Mouse (Mus musculus): ENCODE measurements at regions not wholly inside any gene's neighbourhood (a gene's known extent, or its start where the extent isn't known, plus 50 kb on each side); places are given as distances from the start of the nearest gene placed in this dataset.

- ATAC-seq (ENCODE audit: low FRiP score, low read depth), result no peak
- Histone ChIP-seq H3K4me3 (no peak overlapping the region), H3K9ac (no peak overlapping the region), H3K4me2 (no peak overlapping the region), H3K9me3 (no peaks in the 10 kb centered on the region), H3K4me1 (replicated peaks) (0 out of 2 replicates have a peak, but pooled peaks cover 4% of the 10 kb centered on the region), H3K27me3 (no peaks in the 10 kb centered on the region), H3K36me3 (no peaks in the 10 kb centered on the region), H3K27ac (replicated peaks) (no peak overlapping the region)
- 80% methylated on average over 3 of the region's 3 CpGs for WGBS
These were observed 224.5 kb upstream of the Noct start for GRCm38 (mm10) chr3:50999745-51000144.

- Histone ChIP-seq H3K27ac (replicated peaks) (no peak overlapping the region), H3K9ac (no peak overlapping the region), H3K27me3 (no peaks in the 10 kb centered on the region), H3K4me2 (no peak overlapping the region), H3K4me1 (replicated peaks) (0 out of 2 replicates have a peak, but pooled peaks cover 4% of the 10 kb centered on the region), H3K9me3 (no peaks in the 10 kb centered on the region), H3K4me3 (no peak overlapping the region), H3K36me3 (no peaks in the 10 kb centered on the region)
- ATAC-seq (ENCODE audit: low FRiP score, low read depth), result no peak
- WGBS, result 93% methylated on average over 7 of the region's 7 CpGs
These were observed 223.3 kb upstream of the Noct start for GRCm38 (mm10) chr3:51000938-51001337.

DNA sequence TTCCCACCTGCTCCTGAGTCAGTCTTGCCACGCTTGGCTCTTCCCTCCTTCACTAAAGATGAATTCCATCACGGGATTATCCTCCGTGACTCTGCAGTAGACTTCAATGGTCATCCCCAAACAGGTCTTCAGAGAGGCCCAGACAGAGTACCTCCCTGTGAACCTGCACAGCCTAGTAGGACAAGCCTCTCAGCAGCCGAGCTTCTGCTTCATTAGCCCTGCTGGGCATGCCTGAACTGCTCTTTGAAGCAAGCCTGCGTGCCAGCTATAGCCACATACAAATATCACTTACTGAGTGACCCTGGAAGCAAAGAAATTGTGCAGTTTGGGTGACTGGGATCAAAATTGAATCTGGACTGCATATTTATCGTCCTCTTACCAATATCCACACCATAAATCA, 221.6 kb upstream of the Noct start:
- Histone ChIP-seq H3K9me3 (no peaks in the 10 kb centered on the region), H3K27me3 (no peaks in the 10 kb centered on the region), H3K4me2 (no peak overlapping the region), H3K4me3 (no peak overlapping the region), H3K36me3 (no peaks in the 10 kb centered on the region), H3K4me1 (replicated peaks) (0 out of 2 replicates have a peak, but pooled peaks cover 4% of the 10 kb centered on the region), H3K27ac (replicated peaks) (0 out of 2 replicates have a peak overlapping the region, but pooled peaks have one; percentile 21), H3K9ac (no peak overlapping the region)
- WGBS, result 32% methylated on average over 6 of the region's 6 CpGs
- ATAC-seq (ENCODE audit: low FRiP score, low read depth), result 0 out of 2 replicates have a peak, but pooled peaks have one; percentile 65

GRCm38 (mm10) chr3:51003506-51004170, 220.6 kb upstream of the Noct start:
- H3K4me3 ChIP-seq, result no peak overlapping the region
- no peaks in the 10 kb centered on the region for H3K36me3 ChIP-seq
- peak; percentile 25 for ATAC-seq (ENCODE audit: low FRiP score, low read depth)
- H3K27ac ChIP-seq (replicated peaks), result no peak overlapping the region
- H3K9ac ChIP-seq, result no peak overlapping the region
- 0 out of 2 replicates have a peak, but pooled peaks cover 4% of the 10 kb centered on the region for H3K4me1 ChIP-seq (replicated peaks)
- 43% methylated on average over 8 of the region's 8 CpGs for WGBS
- H3K4me2 ChIP-seq, result no peak overlapping the region
- H3K9me3 ChIP-seq, result no peaks in the 10 kb centered on the region
- H3K27me3 ChIP-seq, result no peaks in the 10 kb centered on the region

DNA sequence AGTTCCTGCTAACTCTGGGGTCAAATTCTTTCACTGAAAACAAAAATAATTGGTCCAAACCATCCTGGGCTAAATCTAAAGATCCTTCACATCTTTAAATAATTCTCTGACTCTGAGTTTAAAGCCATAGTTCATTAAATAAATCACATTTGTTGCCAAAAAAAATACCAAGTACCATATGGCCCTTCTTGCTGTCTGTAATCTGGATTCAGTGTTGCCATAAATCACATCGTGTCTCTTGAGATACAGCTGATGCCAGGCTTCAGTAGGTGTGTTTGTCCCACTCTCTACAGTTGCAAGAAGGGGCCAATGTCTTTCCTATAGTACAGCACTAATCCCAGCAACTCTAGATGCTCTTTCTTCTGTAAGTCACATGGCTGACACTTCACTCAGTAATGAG, 220.0 kb upstream of the Noct start:
- H3K4me3 ChIP-seq, result no peak overlapping the region
- no peak overlapping the region for H3K9ac ChIP-seq
- no peak overlapping the region for H3K4me2 ChIP-seq
- no peaks in the 10 kb centered on the region for H3K27me3 ChIP-seq
- no peaks in the 10 kb centered on the region for H3K9me3 ChIP-seq
- no peak overlapping the region for H3K27ac ChIP-seq (replicated peaks)
- H3K4me1 ChIP-seq (replicated peaks), result 0 out of 2 replicates have a peak, but pooled peaks cover 4% of the 10 kb centered on the region
- no peaks in the 10 kb centered on the region for H3K36me3 ChIP-seq
- ATAC-seq (ENCODE audit: low FRiP score, low read depth), result 0 out of 2 replicates have a peak, but pooled peaks have one; percentile 33
- WGBS, result 80% methylated on average over 1 of the region's 1 CpGs

GRCm38 (mm10) chr3:51009098-51009497, 215.1 kb upstream of the Noct start:
- H3K4me1 ChIP-seq (replicated peaks), result no peaks in the 10 kb centered on the region
- no peak for ATAC-seq (ENCODE audit: low FRiP score, low read depth)
- no peak overlapping the region for H3K9ac ChIP-seq
- no peak overlapping the region for H3K4me3 ChIP-seq
- no peaks in the 10 kb centered on the region for H3K9me3 ChIP-seq
- H3K27me3 ChIP-seq, result no peaks in the 10 kb centered on the region
- WGBS, result 86% methylated on average over 5 of the region's 5 CpGs
- H3K36me3 ChIP-seq, result no peaks in the 10 kb centered on the region
- H3K4me2 ChIP-seq, result no peak overlapping the region
- H3K27ac ChIP-seq (replicated peaks), result no peak overlapping the region

DNA sequence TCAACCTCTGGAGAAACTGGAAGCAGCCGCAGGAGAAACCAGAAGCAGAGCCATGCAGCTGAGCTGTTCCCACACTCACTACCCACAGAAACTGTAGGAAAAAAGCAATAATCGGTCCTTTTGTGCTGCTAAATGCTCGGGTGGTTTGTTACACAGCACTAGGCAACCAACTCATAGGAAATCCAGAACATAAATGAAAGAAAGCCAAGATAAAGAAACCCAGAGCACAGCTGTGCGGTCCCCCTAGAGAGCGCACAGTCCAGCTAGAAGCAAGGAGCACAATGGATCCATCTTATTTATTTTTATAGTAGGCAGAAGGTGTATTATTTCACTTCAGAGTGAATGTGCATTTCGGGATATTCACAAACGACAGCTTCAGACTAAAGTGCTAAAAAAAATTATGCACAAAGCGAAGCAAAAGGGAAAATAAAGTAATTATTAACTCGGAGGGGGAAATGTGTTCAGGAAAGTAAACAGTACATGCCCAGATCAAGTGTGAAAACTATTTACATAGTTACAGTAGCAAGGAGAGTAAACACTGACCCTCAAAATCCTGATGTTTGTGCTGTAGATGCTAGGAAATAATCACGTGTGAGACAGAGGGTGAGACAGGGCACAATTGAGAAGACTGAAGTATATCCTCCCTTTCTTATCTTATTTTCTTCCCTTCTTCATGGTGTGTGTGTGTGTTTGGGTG, 204.4 kb upstream of the Noct start:
- Histone ChIP-seq H3K27me3 (no peaks in the 10 kb centered on the region), H3K4me3 (no peak overlapping the region), H3K9ac (no peak overlapping the region), H3K36me3 (no peaks in the 10 kb centered on the region), H3K9me3 (no peaks in the 10 kb centered on the region), H3K4me1 (replicated peaks) (no peaks in the 10 kb centered on the region), H3K4me2 (no peak overlapping the region), H3K27ac (replicated peaks) (peak overlapping the region; percentile 57)
- ATAC-seq (ENCODE audit: low FRiP score, low read depth), result 0 out of 2 replicates have a peak, but pooled peaks have one; percentile 59
- WGBS, result 49% methylated on average over 10 of the region's 10 CpGs

DNA sequence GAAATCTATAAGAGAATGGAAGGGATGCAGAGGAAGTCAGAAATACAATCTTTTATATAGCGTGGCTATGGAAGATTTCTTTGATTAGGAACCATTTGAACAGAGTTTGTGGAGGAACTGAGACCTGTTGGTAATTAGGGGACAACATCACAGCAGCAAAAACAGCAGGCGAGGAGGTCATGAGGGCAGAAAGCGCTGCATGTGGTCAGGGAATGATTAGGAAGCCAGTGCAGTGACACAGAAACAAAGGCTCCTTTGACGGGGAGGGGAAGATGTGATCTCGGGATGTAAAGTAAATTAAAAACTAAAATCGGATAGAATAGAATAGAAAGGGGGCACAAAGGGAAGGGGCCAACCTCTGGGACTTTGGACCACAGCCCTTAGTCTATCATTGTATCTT, 199.6 kb upstream of the Noct start:
- WGBS, result 20% methylated on average over 6 of the region's 6 CpGs
- Histone ChIP-seq H3K9me3 (no peaks in the 10 kb centered on the region), H3K27me3 (no peaks in the 10 kb centered on the region), H3K36me3 (no peaks in the 10 kb centered on the region), H3K4me1 (replicated peaks) (no peaks in the 10 kb centered on the region), H3K9ac (no peak overlapping the region), H3K27ac (replicated peaks) (no peak overlapping the region), H3K4me3 (no peak overlapping the region), H3K4me2 (no peak overlapping the region)
- no peak for ATAC-seq (ENCODE audit: low FRiP score, low read depth)

- Histone ChIP-seq H3K4me2 (no peak overlapping the region), H3K9ac (no peak overlapping the region), H3K4me3 (no peak overlapping the region), H3K27ac (replicated peaks) (no peak overlapping the region), H3K36me3 (no peaks in the 10 kb centered on the region), H3K4me1 (replicated peaks) (0 out of 2 replicates have a peak, but pooled peaks cover under 1% of the 10 kb centered on the region), H3K9me3 (no peaks in the 10 kb centered on the region), H3K27me3 (no peaks in the 10 kb centered on the region)
- 89% methylated on average over 8 of the region's 8 CpGs for WGBS
- ATAC-seq (ENCODE audit: low FRiP score, low read depth), result no peak
These were observed 192.4 kb upstream of the Noct start for GRCm38 (mm10) chr3:51031821-51032220.

GRCm38 (mm10) chr3:51033292-51033691, 191.0 kb upstream of the Noct start:
- Histone ChIP-seq H3K36me3 (no peaks in the 10 kb centered on the region), H3K4me2 (no peak overlapping the region), H3K4me3 (no peak overlapping the region), H3K9ac (no peak overlapping the region), H3K4me1 (replicated peaks) (0 out of 2 replicates have a peak, but pooled peaks cover 6% of the 10 kb centered on the region), H3K27me3 (no peaks in the 10 kb centered on the region), H3K27ac (replicated peaks) (no peak overlapping the region), H3K9me3 (no peaks in the 10 kb centered on the region)
- WGBS, result 91% methylated on average over 2 of the region's 2 CpGs
- ATAC-seq (ENCODE audit: low FRiP score, low read depth), result no peak

DNA sequence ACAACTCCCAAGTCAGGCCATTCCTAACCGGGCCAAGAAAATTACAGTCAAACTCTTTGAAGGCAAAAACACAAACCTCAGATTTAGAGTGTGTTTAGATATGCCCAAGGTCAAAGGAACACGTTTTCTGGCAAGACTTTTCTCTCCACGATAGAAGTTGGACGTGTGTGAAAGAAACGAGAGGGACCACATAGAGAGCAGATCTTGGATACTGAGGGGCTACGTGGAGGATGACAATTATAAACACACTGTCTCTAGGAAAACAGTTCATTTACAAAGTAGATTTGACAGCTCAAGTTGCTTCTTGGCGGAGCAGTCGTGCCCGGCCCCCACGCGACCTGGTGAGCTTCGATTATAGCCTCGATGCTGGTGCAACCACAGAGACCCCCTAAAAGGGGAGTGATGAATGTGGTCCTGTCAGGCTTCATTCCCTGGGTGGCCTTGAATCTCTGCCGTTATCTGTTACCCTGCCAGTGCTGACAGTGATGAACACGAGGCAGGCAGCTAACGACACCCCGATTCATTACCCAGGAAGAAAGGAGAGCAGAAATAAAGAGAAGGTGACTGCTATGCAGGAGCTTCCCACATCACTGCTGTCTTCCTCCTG, 187.4 kb upstream of the Noct start:
- H3K36me3 ChIP-seq, result no peaks in the 10 kb centered on the region
- 43% methylated on average over 17 of the region's 17 CpGs for WGBS
- ATAC-seq (ENCODE audit: low FRiP score, low read depth), result peak; percentile 72

More for the DNA sequence above, 187.4 kb upstream of the Noct start:
- Histone ChIP-seq H3K9ac (no peak overlapping the region), H3K4me2 (no peak overlapping the region), H3K9me3 (no peaks in the 10 kb centered on the region), H3K4me3 (no peak overlapping the region), H3K4me1 (replicated peaks) (0 out of 2 replicates have a peak, but pooled peaks cover 8% of the 10 kb centered on the region), H3K27ac (replicated peaks) (no peak overlapping the region), H3K27me3 (no peaks in the 10 kb centered on the region)
